Mouse (Mus musculus) MEL (cell line): ENCODE results near the gene Mthfd2l.

Experiments
- CTCF ChIP-seq, 3 experiments: IDR thresholded peaks in 2 of 3; conservative IDR thresholded peaks in 1 of 3; 2 replicates each; pipeline ENCODE4 v1.5.1; 2011 to 2012; ENCODE audit warnings: low read length in 3 of 3, low read depth in 2 of 3, mild to moderate bottlenecking in 2 of 3, improper control_type of control experiment in 1 of 3, inconsistent platforms in 1 of 3, mixed read lengths in 1 of 3, moderate library complexity in 1 of 3; ENCODE audit not compliant: control insufficient read depth in 1 of 3, insufficient read depth in 1 of 3, poor library complexity in 1 of 3, severe bottlenecking in 1 of 3
- POLR2A ChIP-seq, 2 experiments: IDR thresholded peaks; 2 replicates each; pipeline ENCODE4 v1.6.1; 2011 to 2012; ENCODE audit warnings: low read length in 2 of 2, mild to moderate bottlenecking in 2 of 2, control low read depth in 1 of 2, improper control_type of control experiment in 1 of 2, low read depth in 1 of 2, moderate library complexity in 1 of 2; ENCODE audit not compliant: control insufficient read depth in 1 of 2, insufficient read depth in 1 of 2, poor library complexity in 1 of 2
- UBTF ChIP-seq: IDR thresholded peaks from 2 replicates; pipeline ENCODE4 v1.6.1; 2012; ENCODE audit warnings: low read depth, mild to moderate bottlenecking, inconsistent platforms, low read length, improper control_type of control experiment, moderate library complexity, borderline replicate concordance; ENCODE audit not compliant: insufficient read depth

- TF ChIP-seq CTCF (IDR thresholded peaks at IDR 0.05 in 2 of 3, conservative IDR thresholded peaks at IDR 0.05 in 1 of 3; ENCODE audit: control insufficient read depth in 1 of 3, insufficient read depth in 1 of 3, low read depth in 2 of 3, low read length in 3 of 3, poor library complexity in 1 of 3, severe bottlenecking in 1 of 3) = no peak
- no peak for TF ChIP-seq POLR2A (IDR thresholded peaks at IDR 0.05; ENCODE audit: control insufficient read depth in 1 of 2, insufficient read depth in 1 of 2, low read depth in 1 of 2, low read length in 2 of 2, poor library complexity in 1 of 2)
- no peak for TF ChIP-seq UBTF
Measured at GRCm38 (mm10) chr5:90890519-90891463, 40.1 kb upstream of the Mthfd2l start, which contains the start of gene Cxcl1.
